Mouse (Mus musculus) frontal cortex, postnatal 14 days (tissue): ENCODE data around the gene Hgd.
A peak's percentile ranks its signal among the peaks of the same experiment; 100 is the strongest.
"Not testable (repeated sequence)": the region's sequence is repeated elsewhere in the genome, so short reads cannot be mapped to it uniquely, and the experiment has no call there.

Source experiments
- DNase-seq, 2 experiments: peaks; one replicate each; pipeline ENCODE4 v3.0.0; 2022; ENCODE audit warnings: low spot score in 2 of 2

The Hgd gene

DNA sequence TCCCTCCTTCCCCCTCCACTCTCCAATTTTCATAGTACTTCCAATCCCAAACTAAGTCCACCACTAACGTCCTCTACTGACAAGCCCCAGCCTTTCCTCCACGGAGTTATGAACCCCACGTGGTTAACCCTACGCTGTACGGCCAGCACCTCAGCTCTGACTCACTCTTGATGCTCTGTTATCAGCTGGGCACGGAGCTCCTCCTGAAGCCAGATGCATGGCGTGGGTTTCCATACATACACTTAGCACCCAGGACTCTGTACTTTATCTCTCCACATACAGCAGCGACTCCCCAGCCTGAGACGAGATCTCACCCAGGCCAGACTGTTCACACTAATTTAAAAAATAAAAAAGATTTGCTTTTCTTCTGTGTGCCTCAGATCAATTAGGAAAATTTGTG is 54.6 kb downstream of the Hgd start:
- DNase-seq: no peak

DNA sequence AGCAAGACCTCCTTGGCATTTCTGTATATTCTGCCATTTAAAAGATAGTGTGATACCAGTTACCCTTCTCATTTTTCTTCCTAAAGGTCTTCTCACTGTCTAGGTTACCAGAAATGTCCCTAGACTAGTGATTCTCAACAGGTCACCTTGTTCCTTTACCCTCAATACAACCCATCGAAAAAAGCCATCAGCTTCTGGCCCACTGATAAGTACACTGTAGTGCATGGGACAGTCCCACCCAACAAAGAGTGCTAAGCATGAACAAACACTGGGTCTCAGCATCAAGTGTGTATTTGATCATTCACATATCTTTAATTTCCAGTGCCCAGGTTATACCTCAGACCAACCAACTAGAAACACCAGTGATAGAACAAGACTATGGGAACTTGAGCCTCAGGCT is 55.1 kb downstream of the Hgd start:
- DNase-seq: no peak

- DNase-seq: no peak
Observed at GRCm38 (mm10) chr16:37636107-37636506, 56.2 kb downstream of the Hgd start.

- DNase-seq: no peak
Observed at GRCm38 (mm10) chr16:37637802-37638201, 57.8 kb downstream of the Hgd start.

DNA sequence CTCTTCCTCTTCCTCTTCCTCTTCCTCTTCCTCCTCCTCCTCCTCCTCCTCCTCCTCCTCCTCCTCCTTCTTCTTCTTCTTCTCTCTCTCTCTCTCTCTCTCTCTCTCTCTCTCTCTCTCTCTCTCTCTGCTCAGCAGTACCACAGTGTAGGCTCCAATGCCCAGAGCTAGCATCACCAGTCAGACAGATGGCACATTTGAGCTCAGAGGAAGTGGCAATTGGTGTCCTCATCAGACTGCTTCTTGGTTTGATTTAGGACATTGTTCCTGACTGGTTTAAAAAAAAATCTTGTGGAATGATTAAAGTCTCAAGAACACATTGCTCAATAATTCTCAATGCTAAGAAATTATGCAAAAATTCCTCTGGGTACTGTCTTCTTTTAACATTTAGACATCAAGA is 60.6 kb downstream of the Hgd start:
- DNase-seq: not testable (repeated sequence)

GRCm38 (mm10) chr16:37644486-37644885 is 64.5 kb downstream of the Hgd start:
- no peak for DNase-seq

GRCm38 (mm10) chr16:37645211-37645610 is 65.3 kb downstream of the Hgd start:
- DNase-seq: no peak

DNA sequence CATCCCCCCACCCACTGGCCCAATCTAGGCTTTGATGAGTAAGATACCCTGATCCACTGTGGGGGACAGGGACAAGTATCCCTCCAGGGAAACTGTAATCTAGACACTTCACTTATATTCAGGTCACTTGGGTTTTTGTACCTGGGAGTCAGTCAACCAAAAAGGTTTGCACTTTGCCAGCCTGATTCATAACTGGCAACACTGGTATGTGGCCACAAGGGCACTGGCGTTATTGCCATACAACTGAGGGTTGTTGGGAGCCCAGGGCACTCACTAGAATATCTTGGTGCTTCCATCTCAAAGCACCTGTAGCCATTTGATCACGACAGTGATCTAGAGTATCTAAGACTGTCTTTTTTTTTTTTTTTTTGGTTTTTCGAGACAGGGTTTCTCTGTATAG is 65.8 kb downstream of the Hgd start:
- DNase-seq: no peak

DNA sequence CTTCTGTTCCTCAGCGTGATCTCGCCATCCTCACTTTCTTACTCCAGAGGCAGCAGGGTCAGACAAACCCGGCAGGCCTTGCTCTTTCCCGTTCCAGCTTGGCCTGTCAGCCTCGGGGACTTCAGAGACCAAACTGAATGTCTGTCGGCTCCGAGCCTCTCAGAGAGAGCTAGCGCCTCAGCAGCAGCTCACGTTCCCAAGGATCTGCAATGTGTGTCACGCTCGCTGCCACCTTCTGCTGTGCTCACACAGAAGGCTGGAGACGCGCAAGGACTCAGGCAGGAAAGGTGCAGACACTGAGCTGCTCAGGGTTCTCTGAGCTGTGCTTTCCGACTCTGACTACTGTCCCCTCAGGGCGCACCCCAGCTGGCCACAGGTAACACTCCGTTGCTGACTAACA is 67.1 kb downstream of the Hgd start:
- no peak for DNase-seq

GRCm38 (mm10) chr16:37647936-37648335 is 68.0 kb downstream of the Hgd start:
- DNase-seq: no peak

- DNase-seq: no peak
Observed at GRCm38 (mm10) chr16:37649068-37649467, 69.1 kb downstream of the Hgd start.

GRCm38 (mm10) chr16:37651467-37651866 is 71.5 kb downstream of the Hgd start:
- DNase-seq: no peak

DNA sequence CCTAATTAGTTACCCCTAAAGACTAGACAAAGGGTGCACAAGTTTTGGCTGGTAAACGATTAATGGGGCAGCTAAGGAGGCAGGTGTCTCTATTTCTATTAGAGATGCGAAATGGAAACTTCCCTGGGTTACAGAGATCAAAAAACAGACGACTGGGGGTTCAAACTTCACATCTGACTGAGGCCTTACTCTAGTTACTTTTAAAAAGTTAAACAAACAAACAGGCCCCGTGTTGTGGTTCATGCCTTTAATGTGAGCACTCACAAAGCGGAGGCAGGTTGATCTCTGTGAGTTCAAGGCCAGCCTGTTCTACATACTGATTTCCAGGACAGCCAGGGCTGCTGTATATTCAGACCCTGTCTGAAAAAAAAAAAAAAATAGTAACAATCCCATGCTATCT is 72.7 kb downstream of the Hgd start:
- DNase-seq: no peak

DNA sequence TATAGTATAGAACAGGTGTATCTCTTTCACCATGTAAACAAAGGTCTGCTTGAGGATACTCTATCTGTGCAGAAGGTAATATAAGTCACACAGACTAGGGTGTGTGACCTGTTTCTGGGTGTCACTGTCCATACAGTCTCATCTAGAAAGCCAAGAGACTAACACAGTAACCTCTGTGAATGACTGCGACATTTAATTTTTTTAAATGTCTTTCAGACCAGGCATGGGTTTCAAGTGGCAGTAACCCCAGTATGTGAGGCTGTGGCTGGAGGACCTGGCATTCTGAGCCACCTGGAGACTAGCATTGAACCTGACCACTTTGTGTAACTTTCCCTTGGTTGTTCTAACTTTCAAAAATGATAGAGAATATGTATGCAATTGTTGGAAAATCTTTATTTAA is 73.1 kb downstream of the Hgd start:
- DNase-seq: no peak

GRCm38 (mm10) chr16:37653731-37654657 is 74.0 kb downstream of the Hgd start, which contains the start of gene Ndufb4:
Ndufb4 (minus strand) TSS chr16:37654453.
- DNase-seq: peak; percentile 91 to 93

DNA sequence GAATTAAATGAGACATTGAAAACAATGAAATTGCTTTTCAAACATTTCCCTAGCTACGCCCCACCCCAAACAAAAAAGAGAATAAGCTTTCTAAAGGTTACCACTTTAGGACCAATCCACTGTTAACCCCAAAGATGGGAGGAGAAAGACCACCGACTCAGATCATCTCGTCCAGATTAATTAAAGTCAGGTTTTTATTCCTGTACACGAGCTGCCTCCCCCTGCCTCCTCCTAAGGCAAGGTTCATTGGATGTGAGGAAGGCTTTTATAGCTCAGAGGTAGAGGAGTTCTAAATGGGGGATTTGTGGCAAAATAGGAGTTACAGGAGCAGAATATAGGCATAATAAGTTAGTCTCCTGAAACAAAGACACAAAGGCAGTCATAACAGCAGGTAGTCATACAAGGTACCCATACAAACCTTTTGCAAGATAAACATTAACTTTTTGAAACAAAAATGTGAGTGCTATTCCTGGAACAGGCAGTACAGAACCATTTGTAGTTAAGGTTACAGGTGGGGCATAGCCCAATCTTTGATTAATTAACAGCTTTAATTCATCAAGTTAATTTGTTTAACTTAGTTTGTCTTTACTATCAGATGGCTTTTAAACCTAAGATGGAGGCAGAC is 75.0 kb downstream of the Hgd start:
- DNase-seq: no peak

DNA sequence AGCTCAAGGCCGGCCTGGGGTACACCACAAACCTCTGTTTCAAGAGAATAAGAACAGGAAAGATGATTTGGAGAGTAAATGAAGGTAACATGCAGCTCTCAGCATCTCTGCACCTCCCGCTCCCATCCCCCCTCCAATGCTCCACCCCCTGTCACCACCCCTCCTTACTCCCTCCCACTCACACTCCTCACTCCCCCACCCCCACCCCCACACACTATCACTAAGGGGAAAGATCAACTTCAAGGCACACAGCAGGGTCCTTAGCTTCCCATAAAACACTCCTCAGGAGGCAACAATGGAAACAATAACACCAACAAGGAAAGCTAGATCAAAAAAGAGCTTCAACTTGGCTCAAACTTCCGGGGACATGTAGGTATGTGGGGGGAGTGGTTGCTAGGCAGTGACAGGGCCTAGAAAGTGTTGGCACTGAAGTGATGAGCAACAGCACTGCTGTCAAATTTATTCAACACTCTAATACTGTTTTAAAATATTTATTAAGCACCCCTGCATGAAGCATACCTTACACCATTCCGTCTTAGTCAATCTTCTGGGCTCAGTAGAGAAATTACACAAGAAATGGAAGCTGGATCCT is 75.9 kb downstream of the Hgd start:
- no peak for DNase-seq

- no peak for DNase-seq
Observed at GRCm38 (mm10) chr16:37656796-37657195, 76.8 kb downstream of the Hgd start.

GRCm38 (mm10) chr16:37663643-37664459 is 83.9 kb downstream of the Hgd start:
- no peak for DNase-seq

DNA sequence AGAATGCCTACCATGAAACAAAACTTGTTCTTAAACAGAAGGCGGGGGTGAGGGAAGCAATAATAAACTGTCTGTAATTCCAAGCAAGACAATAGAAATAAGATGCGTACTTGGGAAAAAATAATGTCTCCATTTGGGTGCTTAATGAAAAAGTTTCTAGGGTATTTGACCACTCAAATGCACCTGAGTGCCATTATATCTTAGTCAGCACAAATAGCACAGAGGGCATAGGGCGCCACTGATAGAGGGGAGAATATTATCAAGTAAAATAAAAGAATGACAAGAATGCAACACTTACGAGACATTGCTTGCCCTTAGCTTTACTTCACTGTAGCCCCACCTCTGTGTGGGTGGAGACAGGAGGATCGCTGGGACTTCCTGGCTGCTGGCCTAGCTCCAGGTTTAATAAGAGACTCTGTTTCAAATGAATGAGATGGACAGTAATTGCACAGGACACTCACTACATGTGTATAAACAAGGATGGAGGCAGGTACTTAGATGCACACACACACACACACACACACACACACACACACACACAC is 85.5 kb downstream of the Hgd start:
- DNase-seq: no peak

GRCm38 (mm10) chr16:37670666-37671283 is 90.8 kb downstream of the Hgd start:
- no peak for DNase-seq
